Mouse (Mus musculus): ENCODE data around the gene Rab33b.

GRCm38 (mm10) chr3:51499876-51500275, 16.2 kb downstream of the Rab33b start:
- TF ChIP-seq CTCF (IDR thresholded peaks at IDR 0.05; ENCODE audit: low read depth) (no peak), EP300 (IDR thresholded peaks at IDR 0.05; ENCODE audit: low read depth) (no peak)

Measured in liver, postnatal 0 days (tissue).